Mouse (Mus musculus) small intestine, adult 2 months (tissue): ENCODE measurements around the gene Mrpl22.

Source experiments
- CTCF ChIP-seq: fragments of 200-500 bp; IDR thresholded peaks from 2 replicates; pipeline ENCODE4 v1.5.1; 2012; ENCODE audit warnings: low read depth, mild to moderate bottlenecking, control low read depth, inconsistent platforms, low read length, moderate library complexity, mixed read lengths; ENCODE audit not compliant: insufficient replicate concordance, insufficient read length; ENCODE audit errors: extremely low read depth
- POLR2A ChIP-seq: fragments of 200-500 bp; IDR thresholded peaks from 2 replicates; pipeline ENCODE4 v1.6.1; 2012; ENCODE audit warnings: low read depth, mild to moderate bottlenecking, control low read depth, inconsistent platforms, low read length, moderate library complexity

- TF ChIP-seq POLR2A (no peak; the same call in 1 of the 2 replicates), CTCF (no peak)
Observed at GRCm38 (mm10) chr11:58171459-58172091, at the start of gene Mrpl22.
